Mouse (Mus musculus): Measurements from ENCODE around the gene Ctc1.
"Not testable (repeated sequence)": the region's sequence is repeated elsewhere in the genome, so short reads cannot be mapped to it uniquely, and the experiment has no call there.

Ctc1 gene

GRCm38 (mm10) chr11:69008182-69009121, 7.3 kb upstream of the Ctc1 start, which contains the start of gene Pfas:
Gene Pfas, minus strand, starts transcription at chr11:69008460.
- peak; percentile 87 to 90 for DNase-seq

- DNase-seq, result no peak
Observed at GRCm38 (mm10) chr11:69009508-69009907, 6.2 kb upstream of the Ctc1 start.

- no peak for DNase-seq
Observed at GRCm38 (mm10) chr11:69010400-69011323, 5.0 kb upstream of the Ctc1 start.

GRCm38 (mm10) chr11:69011445-69011844, 4.3 kb upstream of the Ctc1 start:
- not testable (repeated sequence) for DNase-seq

- peak; percentile 93 to 95 for DNase-seq
Observed at GRCm38 (mm10) chr11:69012071-69012601, 3.6 kb upstream of the Ctc1 start.

GRCm38 (mm10) chr11:69016755-69017154, 1.0 kb downstream of the Ctc1 start:
- DNase-seq, result no peak

- DNase-seq, result no peak
Observed at GRCm38 (mm10) chr11:69020691-69021090, 5.0 kb downstream of the Ctc1 start.

- DNase-seq, result no peak
Observed at GRCm38 (mm10) chr11:69026562-69026961, 10.9 kb downstream of the Ctc1 start.

- DNase-seq, result no peak
Observed at GRCm38 (mm10) chr11:69028805-69029204, 13.1 kb downstream of the Ctc1 start.

GRCm38 (mm10) chr11:69033552-69033951, 17.8 kb downstream of the Ctc1 start:
- DNase-seq, result no peak

GRCm38 (mm10) chr11:69034585-69034984, 18.9 kb downstream of the Ctc1 start:
- DNase-seq, result no peak

GRCm38 (mm10) chr11:69035411-69035810, 19.7 kb downstream of the Ctc1 start:
- DNase-seq, result no peak

- peak; percentile 91 to 94 for DNase-seq
Observed at GRCm38 (mm10) chr11:69035849-69036248, 20.1 kb downstream of the Ctc1 start.

GRCm38 (mm10) chr11:69036486-69037230, 20.9 kb downstream of the Ctc1 start:
- DNase-seq, result peak; percentile 87 to 88

GRCm38 (mm10) chr11:69037231-69038061, 21.7 kb downstream of the Ctc1 start:
- peak; percentile 84 to 87 for DNase-seq

- DNase-seq, result no peak
Observed at GRCm38 (mm10) chr11:69038173-69038572, 22.5 kb downstream of the Ctc1 start.

GRCm38 (mm10) chr11:69045531-69046394, 30.1 kb downstream of the Ctc1 start, which contains the start of gene Aurkb:
Gene Aurkb, plus strand, starts transcription at chr11:69045647.
- DNase-seq, result peak; percentile 80 to 86

- DNase-seq, result no peak
Observed at GRCm38 (mm10) chr11:69046395-69046774, 30.7 kb downstream of the Ctc1 start.

- no peak for DNase-seq
Observed at GRCm38 (mm10) chr11:69047592-69047991, 31.9 kb downstream of the Ctc1 start.

GRCm38 (mm10) chr11:69048151-69048550, 32.4 kb downstream of the Ctc1 start:
- DNase-seq, result no peak

Measured in lung, adult 18-20 months (tissue).